Mouse (Mus musculus) liver, embryonic 16.5 days (tissue): ENCODE measurements around the gene Thbs1. TPM values are rescaled to one million over a fixed set of nuclear protein-coding genes. Genes with fewer than 3 reads are reported as not detected.
A peak's percentile ranks its signal among the peaks of the same experiment; 100 is the strongest.

Experiments
- ATAC-seq: fragments of 200-750 bp; cut with Nextera tagmentation; 2 replicates; pipeline ENCODE4 v1.8.0; 2017; ENCODE audit warnings: low read depth, mild to moderate bottlenecking, moderate number of reproducible peaks, moderate library complexity
- H3K27ac ChIP-seq: fragments of 300-500 bp; sonication (generic); 2 replicates; pipeline ENCODE4 v1.5.1; 2014; ENCODE audit warnings: mild to moderate bottlenecking, low read length
- H3K27me3 ChIP-seq: fragments of 300-500 bp; sonication (generic); 2 replicates; pipeline ENCODE4 v1.6.1; 2014; ENCODE audit warnings: low read depth, low read length, mixed read lengths; ENCODE audit not compliant: control insufficient read depth, insufficient read depth
- H3K36me3 ChIP-seq: fragments of 300-500 bp; sonication (generic); 2 replicates; pipeline ENCODE4 v1.6.1; 2014; ENCODE audit warnings: mild to moderate bottlenecking; ENCODE audit not compliant: control insufficient read depth, insufficient read depth
- H3K4me1 ChIP-seq: fragments of 300-500 bp; sonication (generic); 2 replicates; pipeline ENCODE4 v1.6.1; 2014; ENCODE audit warnings: low read depth, low read length, mixed read lengths; ENCODE audit not compliant: control insufficient read depth
- H3K4me2 ChIP-seq: fragments of 300-500 bp; sonication (generic); 2 replicates; pipeline ENCODE4 v1.6.1; 2014; ENCODE audit warnings: low read depth, low read length, mixed read lengths
- H3K4me3 ChIP-seq: fragments of 300-500 bp; sonication (generic); 2 replicates; pipeline ENCODE4 v1.5.1; 2014; ENCODE audit warnings: low read depth, mild to moderate bottlenecking, low read length
- H3K9ac ChIP-seq: fragments of 300-500 bp; sonication (generic); 2 replicates; pipeline ENCODE4 v1.6.1; 2014; ENCODE audit warnings: low read depth, low read length
- H3K9me3 ChIP-seq: fragments of 300-500 bp; sonication (generic); replicated peaks from 2 replicates; pipeline ENCODE4 v1.6.1; 2016; ENCODE audit warnings: low read length; ENCODE audit not compliant: control insufficient read depth
- WGBS: fragments of 180-500 bp; shearing (Covaris S2); extraction: QIAGEN DNeasy Blood & Tissue Kit; methylation state at CpG from one replicate; pipeline ENCODE4 v1.1.7; 2014; ENCODE audit not compliant: insufficient replicate concordance; 5-methylcytosine and 5-hydroxymethylcytosine counted together
- polyA plus RNA-seq: library from polyadenylated mRNA; unstranded; fragments of >200 nt; fragmentation: Nextera tagmentation; extraction: Ambion mirVana; gene quantifications from 2 replicates; pipeline ENCODE4 v1.2.1, GENCODE M21; 2015

Thbs1 gene
- 29.7 and 31.7 TPM in 2 replicates for polyA plus RNA-seq

DNA sequence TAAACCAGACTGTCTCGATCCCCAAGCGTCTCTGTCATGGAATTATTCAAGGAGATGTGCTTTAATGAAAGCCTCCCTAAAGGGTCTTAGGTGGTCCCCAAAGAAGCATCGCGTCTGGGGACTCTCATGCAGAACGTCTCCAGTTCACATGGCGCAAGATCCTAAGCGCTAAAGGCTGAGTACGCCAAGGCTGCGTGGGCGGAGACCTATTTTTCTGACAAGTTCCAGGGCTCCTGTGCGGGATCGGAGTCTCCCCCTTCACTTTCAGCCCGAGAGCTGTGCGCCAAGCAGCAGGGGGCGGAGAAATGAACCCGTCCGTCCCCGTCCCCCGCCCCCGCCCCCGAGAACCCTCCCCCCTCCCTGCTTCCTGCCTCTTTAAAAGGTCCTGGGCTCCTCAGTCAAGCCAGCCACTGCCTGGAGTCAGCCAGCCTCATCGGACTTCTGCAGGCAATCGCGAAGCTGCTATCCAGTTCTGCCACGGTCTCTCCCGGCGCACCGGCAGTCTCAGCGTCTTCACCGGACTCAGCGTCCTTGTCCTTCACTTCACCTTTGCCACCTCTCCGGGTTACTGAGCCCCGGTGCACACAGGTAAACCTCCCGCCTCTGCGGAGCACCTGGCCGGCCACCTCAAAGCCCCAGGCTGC, at the start of gene Thbs1:
Gene Thbs1 (plus strand): TSS at position 389 of the 644 bp plus-strand sequence.
- WGBS, result under 1% methylated on average over 36 of the region's 36 CpGs
- peak within 1 kb of the TSS; percentile 53; the same call in 1 of the 2 replicates for H3K27ac ChIP-seq
- no peaks in the 10 kb centered on the region for H3K36me3 ChIP-seq
- no peaks in the 10 kb centered on the region for H3K9me3 ChIP-seq
- ATAC-seq, result peak; percentile 65
- peak within 1 kb of the TSS; percentile 41 for H3K9ac ChIP-seq
- H3K27me3 ChIP-seq, result peaks cover 2% of the 10 kb centered on the region; the same call in 1 of the 2 replicates
- H3K4me3 ChIP-seq, result peak within 1 kb of the TSS; percentile 54
- peak within 1 kb of the TSS; percentile 73 for H3K4me2 ChIP-seq
- no peaks in the 10 kb centered on the region for H3K4me1 ChIP-seq

DNA sequence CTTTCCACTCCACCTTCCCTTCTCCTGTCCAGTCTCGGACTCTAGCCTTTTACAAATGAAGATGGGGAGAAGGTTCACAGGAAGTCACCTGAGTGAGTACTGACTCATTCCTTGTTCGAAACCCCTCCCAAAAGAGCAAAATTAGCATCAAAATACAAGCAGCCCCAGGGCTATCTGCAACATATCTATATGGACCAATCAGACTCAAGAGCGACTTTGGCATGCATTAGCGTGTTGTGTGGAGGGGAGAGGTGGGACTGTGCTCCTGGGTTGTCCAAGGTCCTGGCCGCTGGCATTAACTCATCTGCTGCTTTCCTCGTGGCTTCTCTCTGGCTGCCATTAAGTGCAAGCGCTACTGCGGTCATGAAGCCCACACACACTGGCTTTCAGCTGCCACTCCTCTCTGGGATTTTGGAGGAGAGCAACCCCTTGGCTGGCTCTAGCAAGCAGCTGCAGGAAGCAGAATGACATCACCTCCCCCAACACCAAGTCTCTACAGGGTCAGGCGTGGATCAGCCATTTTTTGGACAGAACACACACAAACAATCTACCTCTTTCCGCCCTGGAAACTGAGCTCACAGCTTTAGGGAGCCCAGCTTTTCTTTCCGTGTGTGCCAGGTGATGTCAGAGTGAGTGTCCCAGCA, 47.4 kb upstream of the Thbs1 start:
- H3K4me2 ChIP-seq, result no peak overlapping the region
- no peak for ATAC-seq

DNA sequence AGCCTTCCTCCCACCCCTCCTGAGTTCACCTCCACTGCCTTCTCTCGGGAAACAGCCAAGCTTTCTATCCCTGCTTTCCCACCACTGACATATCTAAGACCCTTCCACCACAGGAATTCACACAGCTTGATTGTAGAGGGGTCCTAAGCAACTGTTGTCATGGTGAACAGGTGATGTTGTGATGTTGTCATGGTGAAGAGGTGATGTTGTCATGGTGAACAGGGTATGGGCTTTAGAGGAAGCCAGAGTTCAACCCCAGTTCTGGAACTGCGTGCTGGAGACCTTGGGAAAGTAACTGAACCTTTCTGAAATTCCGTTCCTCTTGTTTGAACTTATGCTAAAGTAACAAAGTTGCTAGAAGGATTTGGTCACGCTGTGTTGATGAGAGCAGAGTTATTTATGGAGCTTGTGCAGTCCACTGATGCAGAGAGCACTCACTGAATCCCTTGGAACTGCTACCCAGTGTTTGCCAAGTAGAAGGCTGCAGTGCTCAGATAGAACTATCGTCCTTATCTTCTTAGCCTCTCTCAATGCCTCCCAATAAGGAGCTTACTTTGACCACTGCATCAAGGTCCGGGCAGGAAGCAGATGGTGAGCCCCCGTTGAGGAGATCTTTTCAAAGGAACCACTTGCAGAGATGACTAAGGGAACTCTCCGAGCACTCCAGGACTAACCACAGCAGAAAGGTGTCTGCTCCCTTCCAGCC, 45.5 kb upstream of the Thbs1 start:
- Histone ChIP-seq H3K4me3 (no peak overlapping the region), H3K36me3 (no peaks in the 10 kb centered on the region), H3K4me1 (no peaks in the 10 kb centered on the region), H3K9ac (no peak overlapping the region), H3K9me3 (no peaks in the 10 kb centered on the region), H3K4me2 (no peak overlapping the region), H3K27me3 (no peaks in the 10 kb centered on the region), H3K27ac (no peak overlapping the region)
- 17% methylated on average over 8 of the region's 8 CpGs for WGBS
- peak; percentile 24; the same call in 1 of the 2 replicates for ATAC-seq

More for the DNA sequence above, 47.4 kb upstream of the Thbs1 start:
- WGBS, result 78% methylated on average over 11 of the region's 11 CpGs
- Histone ChIP-seq H3K4me1 (no peaks in the 10 kb centered on the region), H3K9me3 (no peaks in the 10 kb centered on the region), H3K36me3 (no peaks in the 10 kb centered on the region), H3K9ac (no peak overlapping the region), H3K4me3 (no peak overlapping the region), H3K27me3 (no peaks in the 10 kb centered on the region), H3K27ac (no peak overlapping the region)

DNA sequence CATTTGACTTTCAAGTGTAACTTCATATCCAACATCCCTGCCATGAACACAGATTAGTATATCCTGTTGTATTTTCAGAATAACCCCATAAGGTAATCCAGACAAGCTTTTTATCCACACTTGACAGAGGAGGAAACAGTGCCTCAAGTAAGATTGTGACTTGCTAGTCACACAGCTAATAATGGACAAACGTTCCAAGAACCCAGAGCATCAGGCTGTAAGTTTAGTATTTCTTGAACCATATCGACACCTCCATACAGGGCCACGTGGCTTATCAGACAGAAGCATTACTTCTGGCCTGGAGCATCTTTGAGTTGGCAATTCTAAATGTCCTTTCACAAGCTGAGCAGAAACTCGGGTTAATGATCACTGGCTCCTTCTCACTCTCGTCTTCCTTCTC, 41.7 kb upstream of the Thbs1 start:
- no peak for ATAC-seq

DNA sequence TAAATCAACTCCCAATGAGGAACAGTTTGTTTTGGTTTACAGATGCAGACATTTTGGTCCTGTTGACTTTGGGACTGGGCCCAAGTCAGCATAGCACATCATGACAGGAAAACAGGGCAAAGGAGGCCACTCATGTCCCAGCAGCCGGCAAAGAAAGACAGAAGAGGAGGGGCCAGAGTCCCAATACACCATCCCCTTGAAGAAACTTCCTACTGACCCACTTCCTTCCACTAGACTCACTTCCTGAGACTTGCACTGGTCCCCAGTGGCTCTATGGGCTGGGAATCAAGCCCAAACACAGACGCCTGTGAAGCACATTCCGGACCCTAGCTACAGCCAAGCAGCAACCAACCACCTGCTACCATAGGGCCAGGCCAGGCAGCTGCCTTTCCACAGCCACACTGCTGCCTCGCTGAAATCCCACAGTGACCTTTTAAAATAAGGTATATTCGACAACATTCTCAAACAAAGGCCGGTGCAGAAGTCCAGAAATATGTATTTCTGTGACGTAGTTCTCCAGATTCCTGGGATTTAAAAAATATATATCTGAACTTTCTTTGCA, 38.8 kb upstream of the Thbs1 start:
- Histone ChIP-seq H3K36me3 (no peaks in the 10 kb centered on the region), H3K4me3 (no peak overlapping the region), H3K4me2 (no peak overlapping the region), H3K9me3 (no peaks in the 10 kb centered on the region), H3K27me3 (no peaks in the 10 kb centered on the region), H3K27ac (no peak overlapping the region), H3K4me1 (no peaks in the 10 kb centered on the region), H3K9ac (no peak overlapping the region)
- WGBS, result 67% methylated on average over 7 of the region's 7 CpGs
- ATAC-seq, result no peak

More for the DNA sequence above, 41.7 kb upstream of the Thbs1 start:
- Histone ChIP-seq H3K27me3 (no peaks in the 10 kb centered on the region), H3K4me2 (no peak overlapping the region), H3K9me3 (no peaks in the 10 kb centered on the region), H3K4me3 (no peak overlapping the region), H3K9ac (no peak overlapping the region), H3K27ac (no peak overlapping the region), H3K4me1 (no peaks in the 10 kb centered on the region), H3K36me3 (no peaks in the 10 kb centered on the region)
- WGBS, result 27% methylated on average over 5 of the region's 5 CpGs

DNA sequence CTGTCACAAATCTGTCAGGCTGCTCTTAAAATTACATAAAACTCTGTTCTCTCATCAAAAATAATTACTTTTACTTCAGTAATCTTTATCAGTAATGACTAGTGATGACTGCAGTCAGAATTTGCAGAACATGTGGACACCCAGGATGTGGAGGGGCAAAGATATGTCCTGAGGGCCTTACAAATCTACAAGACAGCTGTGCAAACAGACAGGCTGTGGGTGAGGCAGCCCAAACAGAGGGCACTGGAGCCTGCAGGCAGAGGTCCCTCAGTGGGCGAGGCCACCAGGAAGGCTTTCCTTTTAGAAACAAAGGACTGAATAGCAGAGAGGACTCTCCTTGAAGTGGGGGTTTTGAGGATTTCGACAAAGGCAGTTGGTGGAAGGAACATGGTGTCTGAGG, 37.6 kb upstream of the Thbs1 start:
- no peak overlapping the region for H3K9ac ChIP-seq
- H3K4me3 ChIP-seq, result no peak overlapping the region
- no peak overlapping the region for H3K4me2 ChIP-seq
- H3K36me3 ChIP-seq, result no peaks in the 10 kb centered on the region
- no peak overlapping the region for H3K27ac ChIP-seq
- H3K9me3 ChIP-seq, result no peaks in the 10 kb centered on the region
- no peaks in the 10 kb centered on the region for H3K27me3 ChIP-seq
- no peaks in the 10 kb centered on the region for H3K4me1 ChIP-seq
- 41% methylated on average over 2 of the region's 2 CpGs for WGBS
- ATAC-seq, result no peak

DNA sequence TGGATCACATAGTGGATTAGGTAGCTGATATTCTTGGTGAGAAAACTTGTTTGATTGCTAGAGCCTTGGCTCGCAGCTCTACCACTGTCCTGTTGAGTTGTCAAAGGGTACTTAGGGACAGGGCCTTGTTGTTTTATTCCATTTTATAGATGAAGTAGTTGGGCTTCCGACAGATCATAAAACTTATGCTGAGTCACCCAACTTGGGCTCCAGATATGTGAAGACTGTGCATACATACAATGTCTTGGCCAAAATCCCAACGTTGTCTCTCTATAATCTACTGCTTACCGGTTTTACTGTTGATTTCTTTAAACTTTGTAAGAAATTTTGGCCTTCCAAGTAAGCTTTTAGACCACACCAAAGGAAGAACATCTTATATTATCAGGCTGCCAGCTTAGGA, 36.5 kb upstream of the Thbs1 start:
- Histone ChIP-seq H3K27ac (no peak overlapping the region), H3K27me3 (no peaks in the 10 kb centered on the region), H3K4me3 (no peak overlapping the region), H3K4me2 (no peak overlapping the region), H3K9ac (no peak overlapping the region), H3K36me3 (no peaks in the 10 kb centered on the region), H3K9me3 (no peaks in the 10 kb centered on the region), H3K4me1 (no peaks in the 10 kb centered on the region)
- 53% methylated on average over 4 of the region's 4 CpGs for WGBS
- ATAC-seq, result no peak

DNA sequence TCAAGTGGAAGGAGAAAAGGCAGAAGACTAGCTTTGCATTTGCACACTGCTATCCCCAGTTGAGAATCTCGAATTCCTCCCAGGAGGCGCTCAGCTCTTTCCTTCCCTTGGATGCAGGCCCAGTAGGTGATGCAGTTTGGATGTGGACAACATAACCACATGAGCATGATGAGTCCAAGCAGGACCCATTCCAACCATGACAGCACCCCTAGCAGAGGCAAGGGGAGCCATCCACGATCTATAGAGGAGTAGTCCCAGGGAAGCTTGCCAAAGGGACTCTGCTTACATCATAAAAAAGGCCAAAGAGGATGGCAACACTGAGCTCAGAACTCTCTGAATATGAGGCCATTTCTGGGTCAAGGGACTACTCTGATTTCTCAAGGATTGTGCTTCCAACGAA, 32.5 kb upstream of the Thbs1 start:
- no peak overlapping the region for H3K9ac ChIP-seq
- no peaks in the 10 kb centered on the region for H3K36me3 ChIP-seq
- no peak overlapping the region for H3K4me2 ChIP-seq
- no peaks in the 10 kb centered on the region for H3K4me1 ChIP-seq
- no peaks in the 10 kb centered on the region for H3K9me3 ChIP-seq
- H3K27ac ChIP-seq, result no peak overlapping the region
- H3K27me3 ChIP-seq, result no peaks in the 10 kb centered on the region
- no peak overlapping the region for H3K4me3 ChIP-seq
- ATAC-seq, result no peak
- WGBS, result 57% methylated on average over 4 of the region's 4 CpGs
